Mouse (Mus musculus) G1E (cell line): ENCODE measurements around the gene Irf2.

Experiments used
- CTCF ChIP-seq: IDR thresholded peaks from 2 replicates; pipeline ENCODE4 v1.5.1; 2012; ENCODE audit warnings: low read depth, low read length, inconsistent platforms, mixed read lengths
- GATA1 ChIP-seq: IDR thresholded peaks from 2 replicates; pipeline ENCODE4 v1.6.1; 2012; ENCODE audit warnings: borderline replicate concordance, low read length, inconsistent platforms, mixed read lengths
- GATA2 ChIP-seq: IDR thresholded peaks from 2 replicates; pipeline ENCODE4 v1.6.1; 2012; ENCODE audit warnings: low read depth, low read length, inconsistent platforms, borderline replicate concordance
- POLR2AphosphoS5 ChIP-seq: IDR thresholded peaks from 2 replicates; pipeline ENCODE4 v1.6.1; 2012; ENCODE audit warnings: low read depth, low read length, inconsistent platforms; ENCODE audit not compliant: insufficient replicate concordance
- TAL1 ChIP-seq: conservative IDR thresholded peaks from 2 replicates; pipeline ENCODE4 v1.6.1; 2012; ENCODE audit warnings: low read depth, low read length, inconsistent platforms, mixed read lengths

DNA sequence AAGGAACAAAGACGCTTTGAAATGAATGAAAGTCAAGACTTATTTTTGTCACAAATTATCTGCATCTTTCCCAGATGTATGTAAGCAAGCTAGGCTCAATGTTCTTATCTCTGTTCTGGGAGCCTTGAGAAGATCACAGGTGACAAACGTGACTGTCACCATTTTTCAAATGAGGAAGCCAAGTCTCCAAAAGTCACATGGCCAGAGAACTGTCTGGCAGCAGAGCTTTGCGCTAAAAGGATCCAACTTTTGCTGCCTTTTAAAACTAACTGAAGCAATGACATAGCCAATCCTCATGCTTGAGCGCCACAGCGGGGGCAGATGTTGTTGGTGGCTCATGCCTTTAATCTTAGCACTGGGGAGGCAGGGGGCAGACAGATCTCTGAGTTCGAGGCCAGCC, 22.4 kb upstream of the Irf2 start:
- TF ChIP-seq TAL1 (no peak), CTCF (no peak), POLR2AphosphoS5 (no peak), GATA1 (no peak), GATA2 (no peak)
